Mouse (Mus musculus): ENCODE results near the gene Olfr510. TPM values are rescaled to one million over a fixed set of nuclear protein-coding genes. Genes with fewer than 3 reads are reported as not detected.
"Not testable (repeated sequence)": the region's sequence is repeated elsewhere in the genome, so short reads cannot be mapped to it uniquely, and the experiment has no call there.

The Olfr510 gene
- total RNA-seq (2021): not detected
- long read RNA-seq, experiment 1: 0 reads
- long read RNA-seq, experiment 2: 0 reads

DNA sequence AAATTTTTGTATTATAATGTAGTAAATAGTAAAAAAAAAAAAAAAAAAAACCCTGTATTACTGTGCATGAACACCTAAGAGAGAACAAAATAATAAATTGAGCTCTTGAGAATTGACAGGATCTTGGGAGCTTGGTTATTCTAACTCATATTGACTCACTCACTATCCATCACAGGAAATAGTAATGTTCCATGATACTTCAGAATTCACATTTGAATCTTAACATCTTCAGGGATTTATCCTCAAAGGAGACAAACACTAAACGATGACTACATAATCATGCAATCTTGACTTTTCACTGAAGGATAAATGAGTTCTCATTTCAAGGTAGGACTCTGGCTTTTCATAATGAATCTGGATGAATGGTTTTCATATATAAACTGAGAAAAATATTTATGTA is at the start of gene Olfr510:
TSS of gene Olfr510 (plus strand) at position 301 of the 400 bp plus-strand sequence.
- no peak for DNase-seq (ENCODE audit: low spot score in 2 of 2)

- not testable (repeated sequence) for DNase-seq (ENCODE audit: low spot score in 2 of 2)
Measured at GRCm38 (mm10) chr7:108616781-108617180, 49.4 kb upstream of the Olfr510 start.

GRCm38 (mm10) chr7:108621514-108621913 is 44.7 kb upstream of the Olfr510 start, which contains the start of gene Olfr507:
Olfr507 (plus strand) TSS chr7:108621814.
- DNase-seq (ENCODE audit: low spot score in 2 of 2): no peak

DNA sequence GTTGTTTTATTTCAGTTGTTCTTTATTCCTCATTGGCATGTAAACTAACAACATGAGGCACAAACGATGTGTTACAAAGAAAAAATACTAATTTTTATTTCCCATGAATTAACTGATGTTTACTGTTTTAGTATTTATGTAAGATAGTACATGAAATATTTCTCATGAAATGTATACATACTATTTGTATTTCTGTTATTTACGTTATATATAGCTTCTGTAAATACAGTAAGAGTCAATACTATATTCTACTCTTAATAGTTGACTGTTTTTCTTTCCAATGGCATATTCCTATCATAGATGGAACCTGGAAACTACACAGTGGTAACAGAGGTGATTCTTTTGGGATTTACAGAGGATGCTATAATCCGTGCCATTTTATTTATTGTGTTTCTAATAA is 36.5 kb upstream of the Olfr510 start, which contains the start of gene Olfr508:
TSS of gene Olfr508 (plus strand) at position 301 of the 400 bp plus-strand sequence.
- no peak for DNase-seq (ENCODE audit: low spot score in 2 of 2)

GRCm38 (mm10) chr7:108651806-108652205 is 14.4 kb upstream of the Olfr510 start, which contains the start of gene Olfr509:
Olfr509 (minus strand) TSS chr7:108651906.
- DNase-seq (ENCODE audit: low spot score in 2 of 2): no peak

DNA sequence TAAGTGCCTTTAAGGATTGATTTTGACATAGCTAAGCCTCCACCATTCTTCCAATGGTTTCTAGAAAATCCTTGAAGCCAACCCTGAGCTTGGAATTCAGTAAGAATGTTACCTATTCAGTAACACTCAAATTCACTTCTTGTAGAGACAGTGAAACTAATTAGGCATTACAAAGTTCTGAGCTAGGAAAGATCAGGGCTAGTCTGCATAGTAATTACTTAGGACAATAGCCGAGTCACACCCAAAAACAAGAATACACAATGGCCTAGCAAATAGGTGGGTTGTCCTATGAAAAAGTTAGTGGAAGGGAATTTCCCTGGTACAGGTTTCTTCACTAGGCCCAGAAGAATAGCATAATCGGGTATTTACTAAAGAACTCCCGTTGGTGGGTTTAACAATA is 3.8 kb upstream of the Olfr510 start:
- no peak for DNase-seq (ENCODE audit: low spot score in 2 of 2)

- DNase-seq (ENCODE audit: low spot score in 2 of 2): no peak
Measured at GRCm38 (mm10) chr7:108671058-108671457, 4.8 kb downstream of the Olfr510 start.

DNA sequence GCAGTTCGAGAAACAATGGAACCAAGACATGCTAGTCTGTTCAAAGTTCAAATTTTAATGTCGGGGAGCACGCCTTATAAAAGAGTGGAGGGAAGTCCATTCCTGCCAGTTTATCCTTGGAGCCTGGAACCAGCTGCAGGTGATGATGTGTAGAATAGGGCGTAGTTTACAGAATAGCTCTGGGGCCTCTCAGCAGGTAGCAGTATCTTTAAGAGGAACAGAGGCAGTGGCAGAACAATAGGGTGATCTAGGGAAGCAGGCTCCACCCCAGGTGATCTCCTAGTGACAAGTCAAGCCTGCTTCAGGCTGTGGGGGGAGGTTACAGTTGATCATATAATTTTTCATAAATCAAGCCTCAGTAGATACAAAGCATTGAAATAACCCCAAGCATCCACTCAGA is 12.7 kb downstream of the Olfr510 start:
- DNase-seq (ENCODE audit: low spot score in 2 of 2): no peak

DNA sequence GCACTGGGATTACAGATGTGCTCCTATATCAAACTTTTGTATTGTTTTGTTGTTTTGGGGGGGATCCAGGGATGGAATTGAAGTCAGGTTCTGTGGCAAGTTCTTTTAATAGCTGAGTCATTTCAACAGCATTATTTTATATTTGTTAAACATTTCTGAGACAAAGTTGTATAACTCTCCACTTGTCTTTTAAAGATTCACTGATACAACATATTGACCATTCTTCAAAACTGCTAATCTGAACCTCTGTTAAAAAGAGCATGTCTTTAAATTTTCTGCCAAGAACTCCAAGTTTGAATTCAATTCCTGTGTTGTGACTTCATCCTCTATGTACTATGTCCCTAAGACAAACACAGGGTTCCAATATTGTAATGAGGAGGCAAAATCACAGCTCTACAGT is 46.8 kb downstream of the Olfr510 start, which contains the start of gene Olfr512:
TSS of gene Olfr512 (plus strand) at position 301 of the 400 bp plus-strand sequence.
- DNase-seq (ENCODE audit: low spot score in 2 of 2): no peak

Other genes starting within 250 kb of the Olfr510 start
- gene Olfr497, start 246.0 kb upstream of the Olfr510 start, total RNA-seq (2021): not detected
- gene Olfr498, start 201.1 kb upstream of the Olfr510 start, total RNA-seq (2021): not detected
- gene Olfr502, start 141.4 kb upstream of the Olfr510 start, total RNA-seq (2021): not detected
- gene Olfr503, start 121.9 kb upstream of the Olfr510 start, total RNA-seq (2021): not detected
- gene Olfr504, start 100.6 kb upstream of the Olfr510 start, total RNA-seq (2021): not detected
- gene Olfr506, start 55.6 kb upstream of the Olfr510 start, total RNA-seq (2021): not detected
- not detected for gene Olfr507, start 44.6 kb upstream of the Olfr510 start, total RNA-seq (2021)
- not detected for gene Olfr508, start 36.4 kb upstream of the Olfr510 start, total RNA-seq (2021)
- gene Olfr509, start 14.5 kb upstream of the Olfr510 start, total RNA-seq (2021): not detected
- gene Olfr512, start 46.9 kb downstream of the Olfr510 start, total RNA-seq (2021): not detected
- gene Olfr513, start 84.6 kb downstream of the Olfr510 start, total RNA-seq (2021): not detected
- not detected for gene Olfr514, start 159.6 kb downstream of the Olfr510 start, total RNA-seq (2021)
- not detected for gene Olfr516, start 184.1 kb downstream of the Olfr510 start, total RNA-seq (2021)
- gene Olfr517, start 206.0 kb downstream of the Olfr510 start, total RNA-seq (2021): not detected
- gene Olfr518, start 218.6 kb downstream of the Olfr510 start, total RNA-seq (2021): not detected
- gene Olfr519, start 228.0 kb downstream of the Olfr510 start, total RNA-seq (2021): not detected

Data from left cerebral cortex, adult 18-20 months (tissue).